Mouse (Mus musculus) lung, adult 2 months (tissue): ENCODE data around the gene Gnai1. TPM values are rescaled to one million over a fixed set of nuclear protein-coding genes. Genes with fewer than 3 reads are reported as not detected.
A peak's percentile ranks its signal among the peaks of the same experiment; 100 is the strongest.

Experiments
- DNase-seq: peaks from one replicate; pipeline ENCODE4 v3.0.0; 2022
- H3K4me1 ChIP-seq: fragments of 200-500 bp; 2 replicates; pipeline ENCODE4 v1.6.1; 2011; ENCODE audit warnings: low read length; ENCODE audit not compliant: control insufficient read depth, insufficient read depth
- H3K4me3 ChIP-seq: fragments of 200-500 bp; replicated peaks from 2 replicates; pipeline ENCODE3; 2011; ENCODE audit warnings: low read depth, mild to moderate bottlenecking, control low read depth, low read length; ENCODE audit errors: extremely low read depth
- CTCF ChIP-seq: fragments of 200-500 bp; IDR thresholded peaks from 2 replicates; pipeline ENCODE4 v1.5.1; 2011; ENCODE audit warnings: mild to moderate bottlenecking, low read length, control low read depth; ENCODE audit not compliant: insufficient read depth
- POLR2A ChIP-seq: fragments of 200-500 bp; IDR thresholded peaks from 2 replicates; pipeline ENCODE4 v1.6.1; 2011; ENCODE audit warnings: low read depth, mild to moderate bottlenecking, control low read depth, low read length, borderline replicate concordance; ENCODE audit errors: extremely low read depth
- WGBS: fragments of 180-500 bp; shearing (Covaris S2); methylation state at CpG from one replicate; pipeline ENCODE4 v1.1.7; 2018; 5-methylcytosine and 5-hydroxymethylcytosine counted together
- polyA plus RNA-seq: library from polyadenylated mRNA; depleted of rRNA; stranded (reverse); fragments of >200 nt; gene quantifications from 2 replicates; pipeline ENCODE4 v1.2.3, GENCODE M21; 2012; rRNA removed

Gene Gnai1
- 6.8 and 8.3 TPM in 2 replicates for polyA plus RNA-seq

DNA sequence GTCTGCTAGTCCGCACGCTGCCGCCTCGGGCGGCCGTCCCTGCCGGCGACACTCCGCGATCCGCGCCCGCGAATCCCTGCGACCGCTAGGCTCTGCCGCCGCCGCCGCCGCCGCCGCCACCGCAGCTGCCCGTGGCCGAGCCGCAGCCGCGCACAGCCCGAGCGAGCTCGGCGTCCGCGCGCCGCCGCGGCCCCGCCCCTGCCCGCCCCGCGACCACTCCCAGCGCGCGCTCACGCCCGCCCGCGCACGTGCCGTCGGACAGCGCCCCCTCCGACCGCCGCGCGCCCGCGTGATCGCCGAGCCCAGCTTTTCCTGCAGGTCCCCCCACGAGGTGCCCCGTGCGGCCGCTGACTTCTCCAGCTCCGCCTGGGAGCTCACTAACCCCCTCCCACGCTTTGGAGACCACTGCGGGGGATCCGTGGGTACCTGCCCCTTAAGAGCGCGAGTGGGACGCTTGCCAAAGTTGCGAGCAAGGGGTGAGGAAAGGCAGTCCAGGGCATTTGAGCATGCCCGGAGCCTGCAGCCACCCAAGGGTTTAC lies at the start of gene Gnai1:
TSS of gene Gnai1 (minus strand) at position 75 of the 539 bp plus-strand sequence.
- Histone ChIP-seq H3K4me1 (peaks cover 2% of the 10 kb centered on the region), H3K4me3 (peak within 1 kb of the TSS; percentile 89)
- 3% methylated on average over 68 of the region's 76 CpGs for WGBS
- TF ChIP-seq POLR2A (no peak), CTCF (no peak)
- peak; percentile 71 for DNase-seq

DNA sequence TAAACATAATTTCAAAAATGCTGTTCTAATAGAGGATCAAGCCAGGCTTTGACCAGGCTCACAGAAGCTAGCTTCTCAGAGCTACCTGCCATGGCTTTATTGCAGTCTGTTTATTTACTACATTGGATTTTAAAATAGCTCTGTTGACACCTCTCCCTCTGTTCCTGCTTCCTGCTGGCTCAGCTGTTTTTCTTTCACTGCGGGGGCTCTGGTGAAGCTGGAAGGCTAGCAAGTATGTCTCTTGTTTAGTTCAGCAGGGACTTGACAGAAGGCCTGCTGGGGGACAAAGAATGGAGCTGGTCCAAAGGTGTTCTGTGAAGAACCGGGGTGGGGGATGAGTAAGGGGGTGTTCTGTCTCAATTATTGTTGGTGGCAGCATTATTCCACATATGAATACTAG lies 7.7 kb upstream of the Gnai1 start:
- no peak for TF ChIP-seq CTCF
- TF ChIP-seq POLR2A, result no peak
- H3K4me1 ChIP-seq, result no peaks in the 10 kb centered on the region
- H3K4me3 ChIP-seq, result no peak overlapping the region
- 21% methylated on average over 2 of the region's 2 CpGs for WGBS
- DNase-seq, result no peak

DNA sequence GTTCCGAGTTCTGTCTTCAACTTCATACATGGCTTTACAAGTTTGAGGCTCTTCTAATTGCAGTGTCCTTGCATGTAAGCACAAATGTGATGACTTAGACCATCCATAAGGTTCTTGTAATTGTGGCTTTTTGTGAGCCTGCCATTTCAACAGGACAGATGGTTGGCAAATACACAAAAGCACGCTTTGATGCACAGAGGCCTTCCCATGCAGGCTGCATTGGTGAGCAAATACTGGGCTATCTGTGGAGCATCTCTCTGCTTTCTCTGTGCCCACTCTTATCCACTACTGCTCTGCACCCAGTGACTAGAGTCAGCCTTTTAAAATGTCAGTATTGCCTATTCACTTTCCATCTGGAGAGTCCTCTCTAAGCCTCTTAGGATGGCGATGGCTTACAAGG lies 5.3 kb upstream of the Gnai1 start:
- TF ChIP-seq CTCF (no peak), POLR2A (no peak)
- no peak for DNase-seq
- WGBS, result 89% methylated on average over 3 of the region's 3 CpGs
- Histone ChIP-seq H3K4me3 (no peak overlapping the region), H3K4me1 (no peaks in the 10 kb centered on the region)

GRCm38 (mm10) chr5:18360956-18361355 lies 801 bp upstream of the Gnai1 start:
- no peak for TF ChIP-seq POLR2A
- no peak for TF ChIP-seq CTCF
- H3K4me1 ChIP-seq, result peaks cover 2% of the 10 kb centered on the region
- no peak for DNase-seq
- peak overlapping the region; percentile 42 for H3K4me3 ChIP-seq
- WGBS, result 54% methylated on average over 6 of the region's 6 CpGs

- under 1% methylated on average over 76 of the region's 76 CpGs for WGBS
- peak; percentile 42 for DNase-seq
- H3K4me3 ChIP-seq, result peak overlapping the region; percentile 89
Observed at GRCm38 (mm10) chr5:18359376-18360280, 527 bp downstream of the Gnai1 start.

DNA sequence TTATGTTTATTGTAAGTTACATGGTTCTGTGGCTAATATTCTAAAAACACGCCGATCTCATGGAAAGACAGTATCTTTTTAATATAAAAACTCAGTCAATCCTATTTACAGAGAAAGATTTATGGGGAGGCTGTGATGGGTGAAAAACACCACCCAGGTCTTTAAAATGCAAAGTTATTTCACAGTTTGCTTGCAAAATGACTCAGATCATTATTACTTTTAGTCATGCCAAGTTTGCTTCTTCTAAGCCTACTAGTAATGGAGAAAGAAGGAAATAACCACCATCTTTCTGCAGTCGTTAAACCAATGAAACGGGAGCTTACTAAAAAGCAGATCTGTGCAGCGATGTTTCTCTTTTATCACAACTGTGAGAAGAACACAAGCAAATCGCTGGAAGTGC lies 1.4 kb downstream of the Gnai1 start:
- TF ChIP-seq CTCF (no peak), POLR2A (no peak)
- Histone ChIP-seq H3K4me3 (peak overlapping the region; percentile 89), H3K4me1 (peaks cover 2% of the 10 kb centered on the region)
- no peak for DNase-seq
- WGBS, result 30% methylated on average over 6 of the region's 6 CpGs

More at GRCm38 (mm10) chr5:18359376-18360280, 527 bp downstream of the Gnai1 start:
- peaks cover 2% of the 10 kb centered on the region for H3K4me1 ChIP-seq
- no peak for TF ChIP-seq POLR2A
- no peak for TF ChIP-seq CTCF

DNA sequence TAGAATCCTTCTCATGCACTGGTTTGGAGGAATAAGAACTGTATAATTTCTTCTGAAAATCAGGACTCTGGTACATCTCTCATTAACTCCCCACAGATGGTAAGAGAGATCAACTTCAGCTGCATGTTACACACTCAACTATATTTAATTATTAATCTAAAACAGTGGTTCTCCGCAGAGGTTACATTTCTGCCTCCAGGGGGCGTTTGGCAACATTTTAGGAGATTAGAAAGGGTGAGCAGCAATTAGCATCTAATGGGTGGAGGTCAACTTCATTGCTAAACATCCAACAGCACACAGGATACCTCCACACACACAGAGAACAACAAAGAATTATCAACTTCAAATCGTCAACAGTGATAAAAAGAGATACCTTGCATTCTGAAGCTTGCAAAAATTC lies 2.0 kb downstream of the Gnai1 start:
- no peak overlapping the region for H3K4me3 ChIP-seq
- DNase-seq, result peak; percentile 25
- 13% methylated on average over 3 of the region's 3 CpGs for WGBS
- H3K4me1 ChIP-seq, result peaks cover 2% of the 10 kb centered on the region
- TF ChIP-seq POLR2A (no peak), CTCF (no peak)

DNA sequence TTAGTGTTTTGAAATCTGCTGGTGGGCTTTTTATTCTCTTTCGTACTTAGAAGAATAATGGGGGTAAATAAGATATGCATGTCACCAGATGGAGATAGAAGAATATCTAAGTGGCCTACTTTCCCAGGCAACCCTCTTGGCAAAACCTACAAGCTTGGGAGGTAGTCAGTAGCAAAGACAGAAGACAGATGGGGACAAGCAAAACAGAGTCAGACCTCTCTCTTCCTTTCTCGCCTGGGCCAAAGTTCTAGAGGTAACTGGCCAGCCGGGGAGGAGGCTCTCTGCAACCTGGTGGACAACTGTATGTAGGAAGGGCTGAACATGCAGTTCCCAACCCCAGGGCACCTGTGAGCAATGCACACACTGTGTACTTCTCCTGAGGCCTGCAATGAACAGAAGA lies 12.9 kb downstream of the Gnai1 start:
- 84% methylated on average over 3 of the region's 3 CpGs for WGBS

DNA sequence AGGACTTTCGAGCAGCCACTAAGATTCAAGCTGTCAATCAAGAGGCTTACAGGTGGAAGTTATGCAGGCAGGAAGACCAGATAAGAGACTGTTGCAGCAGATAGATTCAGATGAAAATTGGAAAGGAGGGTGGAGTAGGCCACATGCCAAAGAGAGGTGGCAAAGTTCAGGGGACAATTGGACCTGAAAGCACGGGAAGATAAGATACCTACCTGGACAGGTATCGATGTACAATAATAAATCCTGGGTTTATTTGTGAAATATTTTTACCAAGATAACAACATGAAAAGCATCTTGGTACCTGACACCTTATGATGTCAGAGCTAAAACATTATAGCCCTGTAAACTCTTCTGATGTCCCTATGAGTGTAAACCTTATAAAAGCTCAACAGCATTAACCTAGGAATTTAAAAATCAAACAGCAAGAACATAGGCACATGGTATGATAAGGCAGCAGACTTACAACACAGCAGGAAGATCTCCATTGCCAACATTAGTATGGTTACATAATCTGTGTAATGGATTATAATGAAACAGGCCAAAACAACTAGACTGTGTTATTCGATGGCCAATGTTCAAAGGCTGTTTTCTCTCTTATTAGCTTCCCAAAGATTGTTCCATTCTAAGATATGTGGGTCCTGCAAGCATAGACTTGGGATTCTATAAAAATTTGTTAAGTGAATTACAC lies 16.6 kb downstream of the Gnai1 start:
- Histone ChIP-seq H3K4me1 (no peaks in the 10 kb centered on the region; the same call in none of the 2 replicates), H3K4me3 (no peak overlapping the region)
- TF ChIP-seq CTCF, result no peak
- no peak for TF ChIP-seq POLR2A
- DNase-seq, result no peak
- 76% methylated on average over 4 of the region's 4 CpGs for WGBS

More for the DNA sequence above, 12.9 kb downstream of the Gnai1 start:
- no peak for DNase-seq
- Histone ChIP-seq H3K4me1 (no peaks in the 10 kb centered on the region; the same call in none of the 2 replicates), H3K4me3 (no peak overlapping the region)
- TF ChIP-seq CTCF, result no peak
- TF ChIP-seq POLR2A, result no peak
